Mouse (Mus musculus): ENCODE results near the gene Fcgr2b.
"Not testable (repeated sequence)": the region's sequence is repeated elsewhere in the genome, so short reads cannot be mapped to it uniquely, and the experiment has no call there.

Gene Fcgr2b

GRCm38 (mm10) chr1:170975350-170975749 lies 997 bp downstream of the Fcgr2b start:
- DNase-seq = not testable (repeated sequence)

- DNase-seq = no peak
Measured at GRCm38 (mm10) chr1:170974736-170975135, 1.6 kb downstream of the Fcgr2b start.

GRCm38 (mm10) chr1:170974171-170974570 lies 2.2 kb downstream of the Fcgr2b start:
- no peak for DNase-seq

GRCm38 (mm10) chr1:170972936-170973335 lies 3.4 kb downstream of the Fcgr2b start:
- DNase-seq = no peak

GRCm38 (mm10) chr1:170972494-170972893 lies 3.9 kb downstream of the Fcgr2b start:
- no peak for DNase-seq

- no peak for DNase-seq
Measured at GRCm38 (mm10) chr1:170968576-170968975, 7.8 kb downstream of the Fcgr2b start.

GRCm38 (mm10) chr1:170967581-170967980 lies 8.8 kb downstream of the Fcgr2b start:
- no peak for DNase-seq

GRCm38 (mm10) chr1:170963087-170963486 lies 13.3 kb downstream of the Fcgr2b start:
- no peak for DNase-seq

- no peak for DNase-seq
Measured at GRCm38 (mm10) chr1:170962301-170962700, 14.0 kb downstream of the Fcgr2b start.

GRCm38 (mm10) chr1:170961101-170961500 lies 15.2 kb downstream of the Fcgr2b start:
- no peak for DNase-seq

GRCm38 (mm10) chr1:170959791-170960190 lies 16.6 kb downstream of the Fcgr2b start:
- DNase-seq = no peak

GRCm38 (mm10) chr1:170958225-170958624 lies 18.1 kb downstream of the Fcgr2b start:
- no peak for DNase-seq

- DNase-seq = no peak
Measured at GRCm38 (mm10) chr1:170953192-170953591, 23.2 kb downstream of the Fcgr2b start.

GRCm38 (mm10) chr1:170950772-170951171 lies 25.6 kb downstream of the Fcgr2b start:
- DNase-seq = no peak

GRCm38 (mm10) chr1:170944908-170945307 lies 31.4 kb downstream of the Fcgr2b start:
- DNase-seq = not testable (repeated sequence)

- not testable (repeated sequence) for DNase-seq
Measured at GRCm38 (mm10) chr1:170944151-170944550, 32.2 kb downstream of the Fcgr2b start.

GRCm38 (mm10) chr1:170939255-170939654 lies 37.1 kb downstream of the Fcgr2b start:
- DNase-seq = no peak

- no peak for DNase-seq
Measured at GRCm38 (mm10) chr1:170934383-170934782, 42.0 kb downstream of the Fcgr2b start.

GRCm38 (mm10) chr1:170933940-170934339 lies 42.4 kb downstream of the Fcgr2b start:
- no peak for DNase-seq

GRCm38 (mm10) chr1:170933386-170933920 lies 42.9 kb downstream of the Fcgr2b start:
- no peak for DNase-seq

- no peak for DNase-seq
Measured at GRCm38 (mm10) chr1:170932043-170932442, 44.3 kb downstream of the Fcgr2b start.

GRCm38 (mm10) chr1:170929245-170929644 lies 47.1 kb downstream of the Fcgr2b start:
- DNase-seq = no peak

- DNase-seq = no peak
Measured at GRCm38 (mm10) chr1:170928467-170928866, 47.9 kb downstream of the Fcgr2b start.

- DNase-seq = no peak
Measured at GRCm38 (mm10) chr1:170927378-170927777, 49.0 kb downstream of the Fcgr2b start, which contains the start of gene Fcrla. Fcrla (minus strand) TSS chr1:170927583.

- no peak for DNase-seq
Measured at GRCm38 (mm10) chr1:170926941-170927340, 49.4 kb downstream of the Fcgr2b start.

All from cerebellum, postnatal 25 days (tissue).